Mouse (Mus musculus) lung, embryonic 15.5 days (tissue): ENCODE results near the gene Anpep. TPM values are rescaled to one million over a fixed set of nuclear protein-coding genes. Genes with fewer than 3 reads are reported as not detected.

Experiments
- ATAC-seq: fragments of 200-750 bp; cut with Nextera tagmentation; 2 replicates; pipeline ENCODE4 v1.8.0; 2017; ENCODE audit warnings: moderate number of reproducible peaks, borderline replicate concordance; ENCODE audit not compliant: low FRiP score, low TSS enrichment; ENCODE audit errors: extremely low read depth
- H3K27ac ChIP-seq: fragments of 300-500 bp; sonication (generic); 2 replicates; pipeline ENCODE4 v1.5.1; 2015; ENCODE audit warnings: moderate library complexity, mild to moderate bottlenecking, inconsistent platforms
- H3K27me3 ChIP-seq: fragments of 300-500 bp; sonication (generic); 2 replicates; pipeline ENCODE4 v1.6.1; 2015; ENCODE audit warnings: inconsistent platforms
- H3K36me3 ChIP-seq: fragments of 300-500 bp; sonication (generic); 2 replicates; pipeline ENCODE4 v1.6.1; 2015; ENCODE audit warnings: inconsistent platforms
- H3K4me1 ChIP-seq: fragments of 300-500 bp; sonication (generic); 2 replicates; pipeline ENCODE4 v1.6.1; 2015; ENCODE audit warnings: inconsistent platforms
- H3K4me2 ChIP-seq: fragments of 300-500 bp; sonication (generic); 2 replicates; pipeline ENCODE4 v1.6.1; 2015; ENCODE audit warnings: inconsistent platforms, mild to moderate bottlenecking, moderate library complexity
- H3K4me3 ChIP-seq: fragments of 300-500 bp; sonication (generic); 2 replicates; pipeline ENCODE4 v1.5.1; 2015; ENCODE audit warnings: mild to moderate bottlenecking, inconsistent platforms
- H3K9ac ChIP-seq: fragments of 300-500 bp; sonication (generic); 2 replicates; pipeline ENCODE4 v1.6.1; 2015; ENCODE audit warnings: inconsistent platforms
- H3K9me3 ChIP-seq: fragments of 300-500 bp; sonication (generic); 2 replicates; pipeline ENCODE4 v1.6.1; 2016; ENCODE audit warnings: inconsistent platforms
- WGBS: fragments of 180-500 bp; shearing (Covaris S2); methylation state at CpG from one replicate; pipeline ENCODE4 v1.1.7; 2015; 5-methylcytosine and 5-hydroxymethylcytosine counted together
- polyA plus RNA-seq: library from polyadenylated mRNA; unstranded; fragments of >200 nt; fragmentation: Nextera tagmentation; extraction: Ambion mirVana; gene quantifications from 2 replicates; pipeline ENCODE4 v1.2.1, GENCODE M21; 2015

Gene Anpep
- 3.0 and 5.4 TPM in 2 replicates for polyA plus RNA-seq

DNA sequence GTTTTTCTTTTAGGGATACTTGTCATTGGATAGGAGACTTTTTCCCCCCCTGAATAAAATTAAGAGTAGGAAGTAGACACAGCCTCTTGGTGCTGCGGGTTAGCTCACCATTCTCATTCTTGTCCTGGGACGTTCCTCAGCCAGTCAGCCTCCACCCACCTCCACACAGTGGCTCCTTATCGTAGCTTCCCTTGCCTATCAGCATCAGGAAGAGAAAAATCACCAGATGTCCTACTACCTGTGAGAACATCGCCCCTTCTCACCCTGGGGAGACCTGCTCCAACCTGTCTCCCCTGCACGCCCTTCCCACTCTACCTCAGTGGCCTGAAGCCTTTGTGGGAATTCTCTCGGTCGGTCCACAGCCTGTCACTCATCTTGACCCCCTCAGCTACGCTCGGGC is at the start of gene Anpep:
TSS of gene Anpep (minus strand) at position 249 of the 400 bp plus-strand sequence.
- no peak within 1 kb of the TSS for H3K4me2 ChIP-seq
- no peak within 1 kb of the TSS for H3K9ac ChIP-seq
- WGBS, result 49% methylated on average over 9 of the region's 9 CpGs
- H3K27me3 ChIP-seq, result no peaks in the 10 kb centered on the region
- peaks cover 11% of the 10 kb centered on the region for H3K4me1 ChIP-seq
- ATAC-seq, result no peak
- no peak within 1 kb of the TSS for H3K4me3 ChIP-seq
- no peaks in the 10 kb centered on the region for H3K9me3 ChIP-seq
- no peaks in the 10 kb centered on the region for H3K36me3 ChIP-seq
- no peak within 1 kb of the TSS for H3K27ac ChIP-seq

DNA sequence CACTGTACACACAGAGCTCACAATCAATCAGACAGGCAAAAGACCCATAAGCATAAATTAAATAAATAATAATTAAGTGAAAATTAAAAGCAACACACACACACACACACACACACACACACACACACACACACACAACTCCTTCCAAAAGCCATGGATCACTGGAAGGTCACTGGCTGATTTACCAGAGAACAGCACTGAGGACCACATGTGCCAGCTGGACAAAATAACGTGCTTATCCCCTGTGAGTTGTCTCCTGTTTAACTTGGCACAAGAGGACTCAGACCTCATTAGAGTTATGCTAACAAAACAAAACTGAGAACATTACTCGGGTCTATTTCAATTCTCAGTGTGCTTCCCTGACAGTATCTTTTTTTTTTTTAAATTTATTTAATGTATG is 46.5 kb upstream of the Anpep start:
- WGBS, result 62% methylated on average over 2 of the region's 2 CpGs
- no peaks in the 10 kb centered on the region for H3K9me3 ChIP-seq

DNA sequence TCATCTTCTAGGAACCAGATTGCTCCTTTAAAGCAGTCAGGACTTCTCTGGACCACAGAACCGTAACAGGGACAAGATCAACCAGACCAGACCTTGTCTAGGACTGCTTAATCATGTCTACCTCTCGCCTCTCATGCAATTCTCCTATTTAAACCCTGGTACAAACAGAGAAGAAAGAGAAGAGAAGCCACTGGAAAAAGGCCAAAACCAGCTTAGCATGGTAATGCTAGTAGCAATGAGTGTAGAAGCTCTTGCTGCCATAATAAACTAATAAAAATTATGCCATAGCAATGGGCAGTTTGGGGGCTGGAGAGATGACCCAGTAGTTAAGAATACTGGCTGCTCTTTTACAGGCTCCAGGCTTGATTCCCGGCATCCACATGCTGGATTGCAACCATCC is 46.1 kb upstream of the Anpep start:
- H3K27me3 ChIP-seq, result no peaks in the 10 kb centered on the region
- WGBS, result 85% methylated on average over 3 of the region's 3 CpGs
- H3K4me1 ChIP-seq, result no peaks in the 10 kb centered on the region
- H3K4me2 ChIP-seq, result no peak overlapping the region
- H3K9ac ChIP-seq, result no peak overlapping the region
- H3K27ac ChIP-seq, result no peak overlapping the region
- peaks cover 23% of the 10 kb centered on the region; the same call in 1 of the 2 replicates for H3K36me3 ChIP-seq
- H3K4me3 ChIP-seq, result no peak overlapping the region
- ATAC-seq, result no peak
- H3K9me3 ChIP-seq, result no peaks in the 10 kb centered on the region

More for the DNA sequence above, 46.5 kb upstream of the Anpep start:
- Histone ChIP-seq H3K9ac (no peak overlapping the region), H3K27ac (no peak overlapping the region), H3K4me1 (no peaks in the 10 kb centered on the region), H3K4me3 (no peak overlapping the region), H3K4me2 (no peak overlapping the region), H3K27me3 (no peaks in the 10 kb centered on the region), H3K36me3 (peaks cover 20% of the 10 kb centered on the region; the same call in 1 of the 2 replicates)
- ATAC-seq, result no peak

DNA sequence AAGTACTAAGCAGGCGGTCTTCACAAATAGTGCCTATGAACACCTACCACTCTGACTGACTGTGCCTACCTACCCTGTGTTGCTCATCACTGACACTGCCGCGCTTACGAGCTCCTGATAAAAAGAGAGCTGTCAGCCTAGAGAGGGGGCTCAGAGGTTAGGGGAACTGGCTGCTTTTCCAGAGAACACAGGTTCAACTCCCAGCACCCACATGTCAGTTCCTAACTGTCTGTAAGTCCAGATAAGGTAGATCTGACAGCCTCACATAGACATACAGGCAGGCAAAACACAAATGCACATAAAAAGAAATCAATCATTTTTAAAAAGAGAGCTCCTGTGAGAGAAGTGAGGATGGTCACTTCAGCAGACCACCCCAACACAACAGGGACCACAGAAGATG is 44.3 kb upstream of the Anpep start:
- Histone ChIP-seq H3K9ac (no peak overlapping the region), H3K27me3 (no peaks in the 10 kb centered on the region), H3K4me1 (no peaks in the 10 kb centered on the region), H3K4me2 (no peak overlapping the region), H3K36me3 (peaks cover 28% of the 10 kb centered on the region; the same call in 1 of the 2 replicates), H3K4me3 (no peak overlapping the region), H3K9me3 (no peaks in the 10 kb centered on the region), H3K27ac (no peak overlapping the region)
- ATAC-seq, result no peak
- WGBS, result 87% methylated on average over 4 of the region's 4 CpGs

DNA sequence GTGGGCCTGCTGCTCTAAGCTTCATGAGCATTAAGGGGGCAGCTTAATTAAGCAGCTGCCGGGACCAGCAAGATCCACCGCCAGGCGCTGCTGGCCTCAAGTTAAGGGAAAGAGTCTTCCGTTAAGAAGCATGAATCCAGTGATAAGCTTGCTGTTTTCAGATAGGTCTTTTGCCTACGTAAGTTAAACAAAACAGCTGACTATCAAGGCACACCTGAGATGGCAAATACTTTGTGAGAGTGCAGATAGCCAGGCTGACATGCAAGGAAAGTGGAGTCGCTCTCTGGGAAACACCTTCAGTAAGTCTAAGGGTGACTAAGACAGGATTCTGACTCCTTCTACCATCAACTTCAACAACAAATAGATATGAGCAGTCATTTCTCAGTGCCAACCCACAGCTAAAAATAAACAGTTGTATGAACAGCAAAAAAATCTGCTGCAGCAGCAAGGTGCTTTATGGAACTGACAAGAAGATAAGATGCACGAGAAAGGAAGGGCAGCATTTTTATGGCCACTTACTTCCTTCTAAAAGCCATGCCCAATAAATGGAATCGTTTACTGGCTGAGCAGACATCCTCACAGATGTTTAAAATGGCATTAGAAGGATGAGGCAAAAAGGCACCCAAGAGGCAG is 42.4 kb upstream of the Anpep start:
- Histone ChIP-seq H3K9ac (no peak overlapping the region), H3K36me3 (peaks cover 12% of the 10 kb centered on the region; the same call in 1 of the 2 replicates), H3K4me3 (no peak overlapping the region), H3K27me3 (no peaks in the 10 kb centered on the region), H3K9me3 (no peaks in the 10 kb centered on the region), H3K4me1 (no peaks in the 10 kb centered on the region), H3K27ac (no peak overlapping the region), H3K4me2 (no peak overlapping the region)
- 76% methylated on average over 8 of the region's 8 CpGs for WGBS
- ATAC-seq, result no peak

DNA sequence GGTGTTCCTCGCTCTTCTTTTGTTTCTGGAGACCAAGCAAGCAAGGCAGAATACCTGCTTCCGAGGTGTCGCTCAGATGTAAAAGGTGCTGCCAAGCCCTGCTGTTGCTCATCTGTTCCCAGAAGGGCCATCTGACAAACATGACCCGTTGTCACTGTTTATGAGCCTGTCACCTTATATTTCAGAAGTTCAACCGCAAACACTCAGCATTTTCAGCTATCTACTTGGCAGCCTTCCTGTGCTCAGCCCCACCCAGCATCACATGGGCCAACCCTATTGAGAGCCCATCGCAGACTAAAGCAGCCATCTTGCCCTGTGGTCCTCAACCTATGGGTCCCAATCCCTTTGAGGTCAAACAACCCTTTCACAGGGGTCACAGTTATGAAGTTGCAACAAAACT is 39.9 kb upstream of the Anpep start:
- H3K4me2 ChIP-seq, result no peak overlapping the region
- H3K9me3 ChIP-seq, result no peaks in the 10 kb centered on the region
- no peak overlapping the region for H3K9ac ChIP-seq
- no peak overlapping the region for H3K27ac ChIP-seq
- no peak overlapping the region for H3K4me3 ChIP-seq
- peaks cover 8% of the 10 kb centered on the region; the same call in 1 of the 2 replicates for H3K36me3 ChIP-seq
- H3K4me1 ChIP-seq, result no peaks in the 10 kb centered on the region
- H3K27me3 ChIP-seq, result no peaks in the 10 kb centered on the region
- 80% methylated on average over 6 of the region's 6 CpGs for WGBS
- no peak for ATAC-seq

DNA sequence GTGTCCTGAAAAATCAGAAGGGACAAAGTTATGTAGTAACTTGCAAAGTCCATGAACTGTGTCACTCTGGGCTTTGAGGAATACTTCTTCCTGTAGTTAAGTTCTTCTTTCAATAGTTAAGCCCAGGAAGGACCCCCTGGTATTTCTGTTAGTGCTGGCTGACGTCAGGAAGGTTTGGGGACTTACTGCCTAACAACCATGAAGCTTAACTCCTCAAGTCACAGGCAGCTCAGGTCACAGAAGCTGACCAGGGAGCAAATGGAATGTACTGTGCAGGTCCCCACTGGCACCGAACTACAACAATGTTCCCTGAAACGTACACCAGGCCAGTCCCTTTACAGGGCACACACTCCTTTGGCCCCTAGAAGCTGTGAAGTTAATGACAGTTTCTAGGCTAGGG is 34.4 kb upstream of the Anpep start:
- H3K27ac ChIP-seq, result no peak overlapping the region
- H3K27me3 ChIP-seq, result no peaks in the 10 kb centered on the region
- 80% methylated on average over 3 of the region's 3 CpGs for WGBS
- ATAC-seq, result no peak
- no peaks in the 10 kb centered on the region for H3K36me3 ChIP-seq
- no peaks in the 10 kb centered on the region for H3K9me3 ChIP-seq
- H3K4me1 ChIP-seq, result peaks cover 9% of the 10 kb centered on the region
- no peak overlapping the region for H3K4me3 ChIP-seq
- no peak overlapping the region for H3K4me2 ChIP-seq
- H3K9ac ChIP-seq, result no peak overlapping the region

DNA sequence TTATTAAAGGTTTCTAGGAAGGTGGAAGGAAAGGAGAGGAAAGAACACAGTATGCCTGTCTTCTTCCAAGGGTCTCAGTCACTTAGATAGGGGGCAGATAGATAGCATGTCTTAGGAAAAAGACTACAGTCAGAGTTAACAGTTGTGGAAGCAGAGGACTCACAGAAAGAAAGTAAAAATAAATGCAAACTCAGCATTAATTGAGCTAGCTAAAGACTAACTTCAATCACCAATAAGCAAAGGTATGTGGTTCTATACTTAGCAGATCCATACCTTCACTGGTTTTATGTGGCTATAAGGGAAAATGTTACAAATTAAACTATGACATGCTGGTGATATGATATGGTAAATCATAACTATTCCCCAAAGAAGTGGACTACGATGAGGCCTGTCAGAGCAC is 33.9 kb upstream of the Anpep start:
- 84% methylated on average over 1 of the region's 1 CpGs for WGBS
- H3K4me2 ChIP-seq, result no peak overlapping the region
- no peak overlapping the region for H3K27ac ChIP-seq
- H3K9me3 ChIP-seq, result no peaks in the 10 kb centered on the region
- H3K36me3 ChIP-seq, result no peaks in the 10 kb centered on the region
- H3K4me3 ChIP-seq, result no peak overlapping the region
- peaks cover 9% of the 10 kb centered on the region for H3K4me1 ChIP-seq
- ATAC-seq, result no peak
- H3K9ac ChIP-seq, result no peak overlapping the region
- H3K27me3 ChIP-seq, result no peaks in the 10 kb centered on the region

DNA sequence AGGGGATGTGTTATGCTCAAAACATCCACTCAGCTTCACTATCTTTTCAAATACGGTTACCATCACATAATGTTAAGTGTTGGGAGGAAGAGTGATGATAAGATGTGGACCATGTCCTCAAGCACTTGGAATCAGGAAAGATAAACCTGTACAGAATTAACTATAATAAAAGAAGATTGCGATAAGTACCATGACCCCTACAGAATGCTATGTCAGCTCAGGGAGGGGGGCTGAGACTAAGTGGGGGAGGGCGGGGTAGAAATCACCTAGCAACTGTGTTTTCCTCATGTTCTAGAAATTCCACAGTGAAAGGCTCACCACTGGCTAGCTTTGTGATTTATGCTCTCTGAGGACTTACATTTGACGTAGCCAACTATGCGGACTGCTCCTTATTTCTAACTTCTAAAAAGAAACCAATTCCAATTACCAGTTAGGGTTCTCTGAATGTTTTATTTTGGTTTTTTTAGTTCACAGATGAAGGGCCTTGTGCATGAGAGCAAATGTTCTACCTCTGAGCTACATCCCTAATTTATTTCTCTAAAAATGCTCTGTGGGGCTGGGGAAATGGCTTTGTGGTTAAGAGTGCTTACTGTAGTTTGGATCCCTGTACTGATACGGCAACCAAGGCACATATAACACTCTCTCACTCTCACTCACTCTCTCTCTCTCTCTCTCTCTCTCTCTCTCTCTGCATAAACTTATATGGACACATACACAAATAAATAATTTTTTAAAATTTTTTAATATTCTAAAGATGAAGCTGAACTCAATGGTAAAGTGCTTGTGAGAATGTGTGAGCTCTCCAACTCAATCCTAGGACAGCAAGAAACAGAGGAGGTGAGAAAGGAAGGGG is 31.9 kb upstream of the Anpep start:
- H3K4me1 ChIP-seq, result peaks cover 9% of the 10 kb centered on the region
- H3K27me3 ChIP-seq, result no peaks in the 10 kb centered on the region
- H3K27ac ChIP-seq, result no peak overlapping the region
- no peak overlapping the region for H3K4me3 ChIP-seq
- no peak overlapping the region for H3K4me2 ChIP-seq
- no peak overlapping the region for H3K9ac ChIP-seq
- whole genome bisulfite sequencing, result 65% methylated on average over 6 of the region's 6 CpGs
- ATAC-seq, result no peak
- no peaks in the 10 kb centered on the region for H3K36me3 ChIP-seq
- no peaks in the 10 kb centered on the region for H3K9me3 ChIP-seq

DNA sequence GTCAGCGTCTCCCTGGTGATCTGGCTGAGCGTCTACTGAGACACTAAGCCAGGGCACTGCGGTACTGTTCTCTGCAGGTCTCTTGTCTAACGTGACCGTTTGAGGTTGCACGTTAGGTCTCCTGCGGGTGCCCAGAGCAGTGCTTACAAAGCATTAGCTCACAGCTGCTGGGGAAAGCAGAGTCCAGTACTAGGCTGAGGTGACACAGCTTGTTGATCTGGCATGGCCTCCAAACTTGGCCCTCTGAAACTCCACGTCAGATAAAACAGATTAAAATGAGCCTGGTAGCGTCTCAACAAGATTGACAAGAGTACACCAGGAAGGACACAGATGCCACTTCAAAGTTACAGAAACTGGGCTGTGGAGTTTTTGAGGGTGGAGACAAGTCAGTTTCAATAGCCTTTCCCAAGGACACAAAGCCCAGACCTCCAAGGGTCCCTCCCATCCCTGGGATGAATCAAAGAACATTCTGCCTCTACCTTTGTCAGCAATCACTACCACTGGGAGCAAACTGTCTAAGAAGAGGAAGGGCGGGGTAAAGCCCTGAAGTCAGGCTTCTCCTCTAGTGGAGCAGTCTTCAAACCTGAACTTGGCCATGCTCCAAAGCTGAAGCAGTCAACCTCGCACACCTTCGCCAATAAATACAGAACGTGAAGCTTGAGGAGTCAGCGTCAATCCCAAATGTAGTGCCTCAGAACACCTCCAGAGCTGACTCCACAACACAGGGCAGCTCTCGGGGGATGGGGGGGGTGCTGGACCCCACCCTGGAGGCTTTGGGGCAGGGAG is 29.8 kb upstream of the Anpep start:
- Histone ChIP-seq H3K4me3 (no peak overlapping the region), H3K4me1 (peaks cover 9% of the 10 kb centered on the region), H3K9ac (no peak overlapping the region), H3K4me2 (no peak overlapping the region), H3K27me3 (no peaks in the 10 kb centered on the region), H3K36me3 (no peaks in the 10 kb centered on the region), H3K27ac (peak overlapping the region; percentile 15; the same call in 1 of the 2 replicates), H3K9me3 (no peaks in the 10 kb centered on the region)
- 73% methylated on average over 15 of the region's 15 CpGs for WGBS
- no peak for ATAC-seq

DNA sequence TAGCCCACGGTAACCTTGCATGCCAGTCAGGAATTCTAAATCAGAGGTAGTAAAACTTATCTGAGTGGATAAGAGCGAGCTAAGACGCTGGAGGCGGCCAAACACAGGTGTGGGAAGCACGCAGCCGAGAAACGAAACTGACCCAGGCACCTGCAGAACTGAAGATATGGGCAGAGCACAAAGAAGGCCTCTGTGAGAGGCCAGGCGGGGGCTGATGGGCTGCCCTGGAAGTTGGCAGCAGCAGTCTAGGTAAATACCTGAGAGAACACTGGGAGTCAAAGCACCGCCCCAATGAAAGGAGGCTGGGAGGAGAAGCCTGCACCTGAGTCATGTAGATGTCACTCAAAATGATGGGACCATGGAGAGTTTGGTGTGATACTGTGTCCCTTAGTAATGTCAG is 27.7 kb upstream of the Anpep start:
- ATAC-seq, result peak; percentile 68
- Histone ChIP-seq H3K9me3 (no peaks in the 10 kb centered on the region), H3K4me2 (peak overlapping the region; percentile 17), H3K4me1 (peaks cover 9% of the 10 kb centered on the region), H3K36me3 (peaks cover 7% of the 10 kb centered on the region; the same call in 1 of the 2 replicates), H3K4me3 (no peak overlapping the region), H3K9ac (no peak overlapping the region), H3K27ac (peak overlapping the region; percentile 84), H3K27me3 (no peaks in the 10 kb centered on the region)
- 64% methylated on average over 9 of the region's 9 CpGs for WGBS
